Mouse (Mus musculus): ENCODE data around the gene Adam33. TPM values are rescaled to one million over a fixed set of nuclear protein-coding genes. Genes with fewer than 3 reads are reported as not detected.
"Not testable (repeated sequence)": the region's sequence is repeated elsewhere in the genome, so short reads cannot be mapped to it uniquely, and the experiment has no call there.

The Adam33 gene
- total RNA-seq (2014; rRNA removed) (0.72 and 1.9 TPM in 2 replicates), polyA plus RNA-seq (2015; fragmentation: Nextera tagmentation; extraction: Ambion mirVana) (1.5 and 1.8 TPM in 2 replicates)

DNA sequence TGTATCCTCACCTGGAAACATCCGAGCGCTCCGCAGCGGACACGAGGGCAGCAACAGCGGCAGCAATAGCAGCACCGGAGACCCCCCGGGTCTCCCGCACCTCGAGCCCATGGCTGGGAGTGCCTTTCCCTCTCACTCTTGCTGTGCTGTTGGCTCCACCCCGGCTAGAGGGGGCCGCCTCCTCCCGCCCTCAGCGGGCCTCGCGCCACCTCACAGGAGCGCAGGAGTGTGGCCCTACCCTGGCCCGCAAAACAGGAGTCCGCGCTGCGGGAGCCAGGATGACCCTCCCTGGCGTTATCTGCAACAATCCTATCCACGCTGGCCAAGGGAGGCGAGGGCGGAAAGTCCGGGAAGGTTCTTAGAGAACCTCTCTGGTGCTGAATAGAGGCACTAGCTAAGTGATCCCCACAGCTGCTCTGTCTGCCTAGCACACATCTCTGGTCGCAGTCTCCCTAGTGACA lies at the start of gene Adam33:
TSS of gene Adam33 (minus strand) at position 411 of the 461 bp plus-strand sequence.
- DNase-seq (ENCODE audit: low spot score) (no peak), ATAC-seq (no peak)
- H3K9me3 ChIP-seq (ENCODE audit: low read length): no peaks in the 10 kb centered on the region
- no peak within 1 kb of the TSS for H3K9ac ChIP-seq (replicated peaks; ENCODE audit: low read length)
- WGBS: 3% methylated on average over 22 of the region's 27 CpGs
- peak within 1 kb of the TSS; percentile 25 for H3K4me3 ChIP-seq (ENCODE audit: low read length)
- H3K36me3 ChIP-seq (ENCODE audit: insufficient read depth, low read length): no peaks in the 10 kb centered on the region
- TF ChIP-seq CTCF (IDR thresholded peaks at IDR 0.05; ENCODE audit: low read depth): no peak
- H3K27ac ChIP-seq: no peak within 1 kb of the TSS
- peak within 1 kb of the TSS; percentile 45 for H3K4me2 ChIP-seq (ENCODE audit: low read depth, low read length)
- H3K4me1 ChIP-seq (ENCODE audit: insufficient read depth, low read length): no peaks in the 10 kb centered on the region
- peaks cover 12% of the 10 kb centered on the region; the same call in 1 of the 2 replicates for H3K27me3 ChIP-seq (ENCODE audit: insufficient read depth, low read length)

DNA sequence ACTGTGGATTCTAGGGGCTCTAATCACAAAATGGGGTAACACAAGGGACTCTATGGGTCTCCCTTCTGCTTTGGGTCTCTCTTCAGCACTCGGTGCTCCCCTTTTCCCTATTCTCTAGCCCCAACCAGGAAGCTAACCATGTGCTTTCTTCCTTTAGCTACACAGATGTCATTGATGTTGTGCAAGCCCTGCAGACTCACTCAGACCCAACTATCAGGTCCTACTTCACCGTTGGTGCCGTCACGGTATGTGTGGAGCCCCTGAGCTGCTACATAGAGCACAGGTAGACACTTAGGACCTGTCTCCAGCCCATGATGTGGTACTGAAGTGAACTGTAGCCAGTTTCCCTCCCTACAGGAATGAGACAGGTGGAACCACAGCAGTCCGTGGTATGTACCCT lies 42.4 kb upstream of the Adam33 start:
- Histone ChIP-seq H3K27me3 (ENCODE audit: insufficient read depth, low read length) (no peaks in the 10 kb centered on the region), H3K27ac (no peak overlapping the region), H3K36me3 (ENCODE audit: insufficient read depth, low read length) (no peaks in the 10 kb centered on the region), H3K4me3 (ENCODE audit: low read length) (no peak overlapping the region), H3K4me1 (ENCODE audit: insufficient read depth, low read length) (no peaks in the 10 kb centered on the region), H3K9ac (replicated peaks; ENCODE audit: low read length) (no peak overlapping the region), H3K4me2 (ENCODE audit: low read depth, low read length) (no peak overlapping the region), H3K9me3 (ENCODE audit: low read length) (no peaks in the 10 kb centered on the region)
- DNase-seq (ENCODE audit: low spot score) (no peak), ATAC-seq (no peak)
- WGBS: 92% methylated on average over 5 of the region's 5 CpGs
- no peak for TF ChIP-seq CTCF (IDR thresholded peaks at IDR 0.05; ENCODE audit: low read depth)

DNA sequence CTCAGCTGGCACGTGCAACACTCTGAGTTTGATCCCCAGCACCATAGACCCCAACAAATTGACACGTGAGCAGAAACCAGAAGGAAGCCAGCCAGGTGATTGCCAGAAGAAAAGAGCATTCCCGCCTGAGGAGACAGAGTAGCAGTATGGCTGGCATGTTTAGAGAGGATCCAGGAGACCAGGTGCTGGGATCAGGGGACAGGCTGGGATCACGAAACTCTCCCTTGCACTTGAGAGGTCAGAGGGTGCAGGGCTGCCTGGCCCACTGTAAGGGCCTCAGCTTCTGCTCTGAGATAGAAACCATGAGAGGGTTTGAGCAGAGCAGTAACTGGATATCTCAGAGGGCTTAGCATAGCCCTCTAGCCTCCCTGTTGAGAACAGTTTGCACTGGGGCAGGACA lies 41.4 kb upstream of the Adam33 start:
- H3K36me3 ChIP-seq (ENCODE audit: insufficient read depth, low read length); ATAC-seq; H3K4me1 ChIP-seq (ENCODE audit: insufficient read depth, low read length); H3K9me3 ChIP-seq (ENCODE audit: low read length); H3K27me3 ChIP-seq (ENCODE audit: insufficient read depth, low read length); H3K4me2 ChIP-seq (ENCODE audit: low read depth, low read length); DNase-seq (ENCODE audit: low spot score); H3K27ac ChIP-seq; H3K4me3 ChIP-seq (ENCODE audit: low read length); H3K9ac ChIP-seq (replicated peaks; ENCODE audit: low read length): not testable (repeated sequence)
- WGBS: 75% methylated on average over 4 of the region's 4 CpGs

DNA sequence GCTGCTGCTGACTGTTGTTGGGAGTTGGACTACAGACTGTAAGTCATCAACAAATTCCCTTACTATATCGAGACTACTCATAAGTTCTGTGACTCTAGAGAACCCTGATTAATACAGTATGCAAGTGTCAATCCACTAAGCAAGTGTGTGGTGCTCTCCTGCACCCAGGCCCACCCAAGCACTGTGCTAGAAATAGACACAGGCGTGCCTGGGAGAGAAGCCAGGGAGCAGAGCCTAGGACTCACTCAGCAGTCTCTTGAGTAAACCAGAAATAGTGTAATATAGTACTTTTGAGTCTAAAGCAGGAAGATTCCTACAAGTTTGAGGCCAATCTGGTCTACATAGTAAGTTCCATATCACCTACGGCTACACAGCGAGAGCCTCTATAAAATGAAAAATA lies 40.4 kb upstream of the Adam33 start:
- Histone ChIP-seq H3K4me3 (ENCODE audit: low read length) (no peak overlapping the region), H3K27me3 (ENCODE audit: insufficient read depth, low read length) (no peaks in the 10 kb centered on the region), H3K27ac (no peak overlapping the region), H3K36me3 (ENCODE audit: insufficient read depth, low read length) (no peaks in the 10 kb centered on the region), H3K9ac (replicated peaks; ENCODE audit: low read length) (no peak overlapping the region), H3K4me1 (ENCODE audit: insufficient read depth, low read length) (no peaks in the 10 kb centered on the region), H3K9me3 (ENCODE audit: low read length) (no peaks in the 10 kb centered on the region), H3K4me2 (ENCODE audit: low read depth, low read length) (no peak overlapping the region)
- no peak for ATAC-seq
- DNase-seq (ENCODE audit: low spot score): no peak
- 87% methylated on average over 4 of the region's 4 CpGs for WGBS
- no peak for TF ChIP-seq CTCF (IDR thresholded peaks at IDR 0.05; ENCODE audit: low read depth)

DNA sequence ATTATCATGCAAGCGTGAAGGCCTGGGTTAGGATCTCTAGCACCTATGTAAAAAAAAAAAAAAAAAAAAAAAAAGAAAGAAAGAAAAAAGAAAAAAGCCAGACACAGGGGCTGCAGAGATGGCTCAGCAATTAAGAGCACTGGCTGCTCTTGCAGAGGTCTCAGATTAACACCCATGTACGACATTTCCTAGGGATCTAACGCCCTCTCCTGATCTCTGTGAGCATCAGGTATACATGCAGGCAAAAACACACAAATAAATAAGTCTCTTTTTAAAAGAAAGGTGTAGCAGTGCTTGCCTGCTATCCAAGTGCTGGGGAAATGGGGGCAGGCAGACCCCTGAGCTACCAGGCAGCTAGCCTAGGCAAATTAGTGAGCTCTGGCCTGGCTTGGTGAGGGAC lies 37.9 kb upstream of the Adam33 start:
- no peaks in the 10 kb centered on the region for H3K4me1 ChIP-seq (ENCODE audit: insufficient read depth, low read length)
- 83% methylated on average over 3 of the region's 3 CpGs for WGBS

DNA sequence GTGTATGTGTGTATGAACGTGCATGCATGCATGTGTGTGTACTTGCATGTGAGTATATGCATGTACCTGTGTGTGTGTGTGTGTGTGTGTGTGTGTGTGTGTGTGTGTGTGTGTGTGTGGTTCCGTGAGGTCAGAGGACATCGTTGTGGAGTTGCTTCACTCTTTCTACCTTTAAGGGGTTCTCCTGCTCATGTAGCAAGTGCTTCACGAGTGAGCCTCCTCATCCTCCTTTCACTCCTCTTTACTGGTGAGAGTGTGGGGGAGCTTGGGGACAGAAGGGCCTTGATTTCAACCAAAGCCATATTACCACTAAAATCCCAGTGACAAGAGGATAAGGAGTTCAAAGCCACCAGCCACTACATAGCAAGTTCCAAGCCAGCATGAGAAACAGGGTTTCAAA lies 33.5 kb upstream of the Adam33 start:
- no peak for DNase-seq (ENCODE audit: low spot score)
- H3K4me2 ChIP-seq (ENCODE audit: low read depth, low read length): no peak overlapping the region
- no peak overlapping the region for H3K4me3 ChIP-seq (ENCODE audit: low read length)
- H3K4me1 ChIP-seq (ENCODE audit: insufficient read depth, low read length): no peaks in the 10 kb centered on the region
- ATAC-seq: no peak
- no peak overlapping the region for H3K9ac ChIP-seq (replicated peaks; ENCODE audit: low read length)
- H3K27ac ChIP-seq: no peak overlapping the region
- WGBS: 80% methylated on average over 4 of the region's 4 CpGs
- no peaks in the 10 kb centered on the region for H3K9me3 ChIP-seq (ENCODE audit: low read length)
- TF ChIP-seq CTCF (IDR thresholded peaks at IDR 0.05; ENCODE audit: low read depth): no peak
- no peaks in the 10 kb centered on the region for H3K27me3 ChIP-seq (ENCODE audit: insufficient read depth, low read length)
- no peaks in the 10 kb centered on the region for H3K36me3 ChIP-seq (ENCODE audit: insufficient read depth, low read length)

More for the DNA sequence above, 37.9 kb upstream of the Adam33 start:
- DNase-seq (ENCODE audit: low spot score): no peak
- no peak for TF ChIP-seq CTCF (IDR thresholded peaks at IDR 0.05; ENCODE audit: low read depth)
- no peak for ATAC-seq
- Histone ChIP-seq H3K36me3 (ENCODE audit: insufficient read depth, low read length) (no peaks in the 10 kb centered on the region), H3K4me2 (ENCODE audit: low read depth, low read length) (no peak overlapping the region), H3K27me3 (ENCODE audit: insufficient read depth, low read length) (no peaks in the 10 kb centered on the region), H3K9me3 (ENCODE audit: low read length) (no peaks in the 10 kb centered on the region), H3K9ac (replicated peaks; ENCODE audit: low read length) (no peak overlapping the region), H3K27ac (no peak overlapping the region), H3K4me3 (ENCODE audit: low read length) (no peak overlapping the region)

DNA sequence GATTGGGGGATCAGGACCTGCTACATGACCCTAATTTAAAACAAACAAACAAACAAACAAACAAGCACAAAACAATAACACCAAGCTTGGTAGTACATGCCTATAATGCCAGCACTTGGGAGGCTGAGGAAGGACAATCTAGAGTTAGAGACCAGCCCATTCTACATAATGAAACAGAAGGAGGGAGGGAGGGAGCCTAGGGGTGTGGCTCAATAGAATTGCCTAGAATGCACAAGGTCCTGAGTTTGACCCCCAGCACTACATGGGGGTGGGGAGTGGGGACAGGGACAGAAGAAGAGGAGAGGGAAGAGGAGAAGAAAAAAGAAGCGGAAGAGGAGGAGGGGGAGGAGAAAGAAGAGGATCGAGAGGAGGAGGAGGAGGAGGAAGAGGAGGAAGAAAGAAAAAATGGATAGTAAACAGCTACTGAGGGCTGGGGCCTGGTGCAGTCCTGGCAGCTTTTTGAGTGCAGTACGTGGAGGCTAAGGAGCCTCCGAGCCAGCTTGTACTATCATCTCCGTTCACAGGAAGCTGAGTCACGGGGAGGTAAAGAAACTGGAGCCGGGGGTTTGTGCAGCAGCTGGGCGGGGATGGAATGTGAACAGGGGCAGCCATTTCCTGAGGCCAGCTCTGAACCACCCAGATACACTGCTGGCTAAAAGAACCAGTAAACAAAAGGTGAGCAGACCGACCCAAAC lies 32.6 kb upstream of the Adam33 start:
- Histone ChIP-seq H3K4me2 (ENCODE audit: low read depth, low read length) (no peak overlapping the region), H3K9me3 (ENCODE audit: low read length) (no peaks in the 10 kb centered on the region), H3K9ac (replicated peaks; ENCODE audit: low read length) (no peak overlapping the region), H3K27me3 (ENCODE audit: insufficient read depth, low read length) (no peaks in the 10 kb centered on the region), H3K27ac (no peak overlapping the region), H3K4me3 (ENCODE audit: low read length) (no peak overlapping the region), H3K4me1 (ENCODE audit: insufficient read depth, low read length) (no peaks in the 10 kb centered on the region), H3K36me3 (ENCODE audit: insufficient read depth, low read length) (no peaks in the 10 kb centered on the region)
- TF ChIP-seq CTCF (IDR thresholded peaks at IDR 0.05; ENCODE audit: low read depth): no peak
- DNase-seq (ENCODE audit: low spot score) (peak; percentile 5), ATAC-seq (no peak)
- 23% methylated on average over 9 of the region's 9 CpGs for WGBS
